Mouse (Mus musculus): ENCODE data around the gene Orc3. TPM values are rescaled to one million over a fixed set of nuclear protein-coding genes. Genes with fewer than 3 reads are reported as not detected.
A peak's percentile ranks its signal among the peaks of the same experiment; 100 is the strongest.

The Orc3 gene
- polyA plus RNA-seq (2016; fragmentation: Nextera tagmentation; extraction: Ambion mirVana), result 92.7 and 101 TPM in 2 replicates

DNA sequence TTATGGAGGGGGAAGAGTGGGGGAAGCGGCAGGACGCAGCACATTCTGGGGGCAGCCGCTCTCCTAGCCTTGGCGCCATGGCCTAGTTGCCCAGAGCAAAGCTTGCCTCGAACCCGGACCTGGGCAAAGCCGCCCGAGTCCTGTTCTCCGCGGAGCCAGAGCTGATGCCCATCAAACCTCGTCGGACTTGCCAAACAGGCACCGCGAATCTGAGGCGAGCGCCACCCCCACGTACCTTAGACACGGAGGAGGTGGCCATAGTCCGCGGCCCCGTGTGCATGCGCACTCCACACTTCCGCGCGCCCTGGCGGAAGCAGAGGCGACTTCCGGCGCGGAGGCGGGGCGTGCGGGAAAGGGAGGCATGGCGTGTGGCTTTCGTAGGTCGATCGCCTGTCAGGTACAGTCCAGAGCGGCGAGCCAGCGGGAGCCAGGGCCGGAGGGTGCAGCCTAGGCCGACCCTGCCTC lies at the start of gene Orc3, which contains the start of gene Rars2:
Gene Orc3, minus strand, starts transcription at position 315 of the 465 bp plus-strand sequence.
Gene Rars2, plus strand, starts transcription at position 328 of the 465 bp plus-strand sequence.
- peak; percentile 99 for ATAC-seq (ENCODE audit: low FRiP score, low read depth)
- Histone ChIP-seq H3K4me1 (peaks cover 24% of the 10 kb centered on the region), H3K4me3 (peak within 1 kb of the TSS; percentile 77), H3K36me3 (peaks cover 1% of the 10 kb centered on the region; the same call in 1 of the 2 replicates), H3K27ac (peak within 1 kb of the TSS; percentile 64), H3K9me3 (no peaks in the 10 kb centered on the region), H3K4me2 (replicated peaks) (peak within 1 kb of the TSS; percentile 88), H3K9ac (peak within 1 kb of the TSS; percentile 83), H3K27me3 (replicated peaks) (no peaks in the 10 kb centered on the region)
- WGBS, result 1% methylated on average over 42 of the region's 42 CpGs

- no peak for ATAC-seq (ENCODE audit: low FRiP score, low read depth)
- WGBS, result 89% methylated on average over 6 of the region's 6 CpGs
- no peaks in the 10 kb centered on the region for H3K27me3 ChIP-seq (replicated peaks)
- H3K4me1 ChIP-seq, result no peaks in the 10 kb centered on the region
- no peak overlapping the region for H3K9ac ChIP-seq
- peaks cover 79% of the 10 kb centered on the region for H3K36me3 ChIP-seq
- no peak overlapping the region for H3K4me2 ChIP-seq (replicated peaks)
- H3K27ac ChIP-seq, result no peak overlapping the region
- H3K4me3 ChIP-seq, result no peak overlapping the region
- H3K9me3 ChIP-seq, result no peaks in the 10 kb centered on the region
These were observed 47.2 kb upstream of the Orc3 start for GRCm38 (mm10) chr4:34661927-34662326.

DNA sequence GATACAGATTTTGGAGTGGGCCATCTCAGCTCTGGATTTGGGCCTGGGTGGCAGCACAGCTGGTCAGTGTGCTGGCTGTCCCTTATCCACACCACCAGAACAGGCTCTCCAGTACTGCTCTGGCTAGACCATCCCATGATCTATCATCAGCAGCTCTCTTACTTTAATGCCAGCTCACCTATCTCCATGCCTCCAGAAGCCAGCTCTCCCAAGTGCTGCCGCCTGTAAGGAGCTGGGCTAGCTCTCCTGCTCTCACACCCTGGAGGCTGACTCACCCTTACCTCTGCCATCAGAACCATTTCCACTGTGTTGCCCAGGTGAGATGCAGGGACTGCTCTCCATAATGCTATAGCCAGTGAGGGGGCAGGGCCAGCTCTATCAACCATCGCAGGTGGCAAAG lies 46.8 kb upstream of the Orc3 start:
- Histone ChIP-seq H3K27me3 (replicated peaks) (no peaks in the 10 kb centered on the region), H3K4me3 (no peak overlapping the region), H3K36me3 (peaks cover 81% of the 10 kb centered on the region), H3K4me2 (replicated peaks) (no peak overlapping the region), H3K27ac (no peak overlapping the region), H3K9ac (no peak overlapping the region), H3K9me3 (no peaks in the 10 kb centered on the region), H3K4me1 (no peaks in the 10 kb centered on the region)
- ATAC-seq (ENCODE audit: low FRiP score, low read depth), result no peak
- WGBS, result 94% methylated on average over 2 of the region's 2 CpGs

DNA sequence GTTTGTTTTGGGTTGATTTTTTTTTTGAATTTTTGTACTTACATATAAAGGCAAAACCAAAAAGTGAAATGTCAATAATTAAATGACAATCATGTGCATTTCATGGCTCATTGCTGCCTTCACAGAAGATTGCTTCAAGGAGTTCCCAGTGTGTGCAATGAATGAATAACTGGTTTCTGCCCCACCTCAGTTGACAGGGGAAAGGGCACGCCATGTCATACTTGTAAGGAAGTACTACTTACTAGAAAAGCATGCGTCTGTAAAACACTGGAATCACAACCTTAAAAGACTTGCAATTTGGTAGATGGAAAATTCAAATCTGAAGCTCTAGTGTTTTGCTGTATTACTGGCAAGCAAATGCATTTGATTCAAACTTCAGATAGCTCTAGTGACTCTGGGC lies 44.3 kb upstream of the Orc3 start:
- H3K9ac ChIP-seq, result no peak overlapping the region
- H3K4me1 ChIP-seq, result no peaks in the 10 kb centered on the region
- no peaks in the 10 kb centered on the region for H3K9me3 ChIP-seq
- 88% methylated on average over 2 of the region's 2 CpGs for WGBS
- H3K36me3 ChIP-seq, result peaks cover 79% of the 10 kb centered on the region
- H3K27ac ChIP-seq, result no peak overlapping the region
- no peak for ATAC-seq (ENCODE audit: low FRiP score, low read depth)
- H3K4me3 ChIP-seq, result no peak overlapping the region
- no peaks in the 10 kb centered on the region for H3K27me3 ChIP-seq (replicated peaks)
- H3K4me2 ChIP-seq (replicated peaks), result no peak overlapping the region

DNA sequence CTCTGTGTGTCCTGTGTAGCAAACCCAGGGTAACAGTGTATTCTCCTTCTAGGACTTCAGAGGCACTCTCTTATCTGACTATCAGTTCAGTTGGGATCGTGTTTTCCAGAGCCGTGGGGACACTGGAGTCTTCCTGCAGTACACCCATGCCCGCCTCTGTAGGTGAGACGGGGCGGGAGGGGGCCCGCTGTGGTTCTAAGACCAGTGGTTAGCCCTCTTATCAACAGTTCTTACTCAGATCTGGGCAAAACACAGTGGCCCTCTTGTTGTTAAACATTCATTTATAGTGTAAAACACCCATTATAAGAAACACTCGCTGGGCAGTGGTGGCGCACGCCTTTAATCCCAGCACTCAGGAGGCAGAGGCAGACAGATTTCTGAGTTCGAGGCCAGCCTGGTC lies 41.4 kb upstream of the Orc3 start:
- ATAC-seq (ENCODE audit: low FRiP score, low read depth), result no peak
- H3K9me3 ChIP-seq, result no peaks in the 10 kb centered on the region
- 96% methylated on average over 10 of the region's 10 CpGs for WGBS

GRCm38 (mm10) chr4:34653179-34653578 lies 38.4 kb upstream of the Orc3 start:
- no peak for ATAC-seq (ENCODE audit: low FRiP score, low read depth)
- 94% methylated on average over 7 of the region's 7 CpGs for WGBS
- Histone ChIP-seq H3K36me3 (peaks cover 43% of the 10 kb centered on the region), H3K9ac (no peak overlapping the region), H3K27me3 (replicated peaks) (no peaks in the 10 kb centered on the region), H3K4me3 (no peak overlapping the region), H3K4me2 (replicated peaks) (no peak overlapping the region), H3K27ac (no peak overlapping the region), H3K9me3 (no peaks in the 10 kb centered on the region), H3K4me1 (no peaks in the 10 kb centered on the region)

More for the DNA sequence above, 41.4 kb upstream of the Orc3 start:
- Histone ChIP-seq H3K4me1 (no peaks in the 10 kb centered on the region), H3K4me2 (replicated peaks) (no peak overlapping the region), H3K4me3 (no peak overlapping the region), H3K27ac (no peak overlapping the region), H3K27me3 (replicated peaks) (no peaks in the 10 kb centered on the region), H3K9ac (no peak overlapping the region), H3K36me3 (peaks cover 64% of the 10 kb centered on the region)

- no peak overlapping the region for H3K4me2 ChIP-seq (replicated peaks)
- ATAC-seq (ENCODE audit: low FRiP score, low read depth), result no peak
- no peak overlapping the region for H3K4me3 ChIP-seq
- H3K9me3 ChIP-seq, result no peaks in the 10 kb centered on the region
- no peak overlapping the region for H3K9ac ChIP-seq
- H3K4me1 ChIP-seq, result no peaks in the 10 kb centered on the region
- H3K27me3 ChIP-seq (replicated peaks), result no peaks in the 10 kb centered on the region
- no peak overlapping the region for H3K27ac ChIP-seq
- H3K36me3 ChIP-seq, result peaks cover 53% of the 10 kb centered on the region
These were observed 30.0 kb upstream of the Orc3 start for GRCm38 (mm10) chr4:34644779-34645178.

DNA sequence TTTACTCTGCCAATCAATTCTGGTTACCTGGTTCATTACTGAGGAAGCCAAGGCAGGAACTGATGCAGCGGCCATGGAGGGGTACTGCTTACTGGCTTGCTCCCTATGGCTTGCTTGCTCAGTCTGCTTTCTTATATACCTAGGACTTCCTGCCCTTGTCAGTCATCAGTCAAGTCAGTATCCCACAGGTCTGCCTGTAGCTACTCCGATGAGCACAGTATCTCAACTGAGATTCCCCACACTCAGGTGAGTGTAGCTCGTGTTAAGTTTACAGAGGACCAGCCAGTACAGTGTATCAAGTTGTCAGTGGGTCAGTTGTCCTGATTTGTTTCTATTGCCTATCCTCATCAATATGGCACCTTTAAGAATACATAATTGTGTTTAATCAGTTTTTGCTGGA lies 26.0 kb upstream of the Orc3 start:
- no peak overlapping the region for H3K4me3 ChIP-seq
- no peaks in the 10 kb centered on the region for H3K9me3 ChIP-seq
- no peaks in the 10 kb centered on the region for H3K27me3 ChIP-seq (replicated peaks)
- H3K4me1 ChIP-seq, result no peaks in the 10 kb centered on the region
- H3K27ac ChIP-seq, result no peak overlapping the region
- H3K36me3 ChIP-seq, result peaks cover 31% of the 10 kb centered on the region
- WGBS, result 96% methylated on average over 3 of the region's 3 CpGs
- no peak for ATAC-seq (ENCODE audit: low FRiP score, low read depth)
- no peak overlapping the region for H3K4me2 ChIP-seq (replicated peaks)
- H3K9ac ChIP-seq, result no peak overlapping the region

DNA sequence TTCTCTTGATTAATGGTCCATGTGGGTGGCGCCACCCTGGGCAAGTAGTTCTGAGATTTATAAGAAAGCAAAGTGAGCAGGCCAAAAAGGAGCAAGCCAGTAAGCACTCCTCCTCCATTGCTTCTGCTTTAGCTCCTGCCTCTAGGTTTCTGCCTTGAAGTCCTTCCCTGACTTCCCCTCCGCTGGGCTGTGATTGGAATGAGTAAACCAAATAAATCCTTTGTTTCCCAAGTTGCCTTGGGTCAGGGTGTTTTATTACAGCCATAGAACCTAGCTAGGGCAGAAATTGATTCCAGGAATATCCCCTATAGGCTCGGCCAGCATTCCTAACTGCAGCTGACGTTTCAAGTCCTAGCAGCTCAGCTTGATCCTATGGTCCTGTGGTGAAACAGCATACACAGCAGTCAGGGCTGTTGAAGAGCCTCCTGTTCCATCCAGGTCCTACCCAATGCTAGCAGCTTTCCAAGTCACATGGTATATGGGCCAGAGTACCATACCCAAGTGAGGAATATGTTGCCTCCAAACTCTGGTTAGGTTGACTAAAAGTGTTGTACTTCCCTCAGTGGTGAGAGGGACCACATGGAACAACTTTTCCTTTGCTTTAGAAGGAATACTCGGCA lies 25.1 kb upstream of the Orc3 start:
- Histone ChIP-seq H3K4me2 (replicated peaks) (no peak overlapping the region), H3K9me3 (no peaks in the 10 kb centered on the region), H3K4me1 (no peaks in the 10 kb centered on the region), H3K36me3 (peaks cover 31% of the 10 kb centered on the region), H3K27me3 (replicated peaks) (no peaks in the 10 kb centered on the region), H3K4me3 (no peak overlapping the region), H3K27ac (no peak overlapping the region), H3K9ac (no peak overlapping the region)
- WGBS, result 71% methylated on average over 5 of the region's 5 CpGs
- ATAC-seq (ENCODE audit: low FRiP score, low read depth), result no peak

- H3K27me3 ChIP-seq (replicated peaks), result no peaks in the 10 kb centered on the region
- no peak for ATAC-seq (ENCODE audit: low FRiP score, low read depth)
- H3K9ac ChIP-seq, result no peak overlapping the region
- H3K9me3 ChIP-seq, result no peaks in the 10 kb centered on the region
- H3K27ac ChIP-seq, result no peak overlapping the region
- no peak overlapping the region for H3K4me3 ChIP-seq
- no peak overlapping the region for H3K4me2 ChIP-seq (replicated peaks)
- H3K36me3 ChIP-seq, result peaks cover 34% of the 10 kb centered on the region
- 92% methylated on average over 4 of the region's 4 CpGs for WGBS
- no peaks in the 10 kb centered on the region for H3K4me1 ChIP-seq
These were observed 23.1 kb upstream of the Orc3 start for GRCm38 (mm10) chr4:34637851-34638250.

- Histone ChIP-seq H3K9me3 (no peaks in the 10 kb centered on the region), H3K36me3 (peaks cover 34% of the 10 kb centered on the region), H3K27ac (no peak overlapping the region), H3K9ac (no peak overlapping the region), H3K4me2 (replicated peaks) (no peak overlapping the region), H3K4me3 (no peak overlapping the region), H3K27me3 (replicated peaks) (no peaks in the 10 kb centered on the region), H3K4me1 (no peaks in the 10 kb centered on the region)
- WGBS, result 92% methylated on average over 7 of the region's 7 CpGs
- ATAC-seq (ENCODE audit: low FRiP score, low read depth), result no peak
These were observed 22.6 kb upstream of the Orc3 start for GRCm38 (mm10) chr4:34637386-34637785.

GRCm38 (mm10) chr4:34636036-34636435 lies 21.3 kb upstream of the Orc3 start:
- Histone ChIP-seq H3K27ac (no peak overlapping the region), H3K27me3 (replicated peaks) (no peaks in the 10 kb centered on the region), H3K9me3 (no peaks in the 10 kb centered on the region), H3K4me1 (no peaks in the 10 kb centered on the region), H3K9ac (no peak overlapping the region), H3K4me2 (replicated peaks) (no peak overlapping the region), H3K36me3 (peaks cover 33% of the 10 kb centered on the region), H3K4me3 (no peak overlapping the region)
- WGBS, result 85% methylated on average over 5 of the region's 5 CpGs
- ATAC-seq (ENCODE audit: low FRiP score, low read depth), result no peak

DNA sequence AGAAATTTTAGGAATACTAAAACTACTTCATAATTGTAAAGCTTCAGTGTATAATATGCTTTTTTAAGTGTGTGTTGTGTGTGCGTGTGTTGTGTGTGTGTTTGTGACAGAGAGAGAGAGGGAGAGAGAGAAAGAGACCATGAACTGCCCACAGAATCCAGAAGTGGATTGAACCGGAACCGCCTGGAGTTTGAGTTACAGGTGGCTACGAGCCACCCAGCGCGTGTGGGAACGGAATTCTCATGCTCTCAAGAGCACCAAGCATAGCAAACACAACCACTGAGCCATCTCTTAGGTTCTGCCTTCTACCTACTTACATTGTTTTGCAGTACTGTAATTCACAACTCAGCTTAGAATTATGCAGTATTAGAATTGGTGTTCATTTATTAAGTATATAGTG lies 19.4 kb upstream of the Orc3 start:
- no peaks in the 10 kb centered on the region for H3K4me1 ChIP-seq
- no peak overlapping the region for H3K27ac ChIP-seq
- 95% methylated on average over 7 of the region's 7 CpGs for WGBS
- no peak overlapping the region for H3K4me3 ChIP-seq
- H3K36me3 ChIP-seq, result peaks cover 25% of the 10 kb centered on the region
- no peaks in the 10 kb centered on the region for H3K9me3 ChIP-seq
- H3K27me3 ChIP-seq (replicated peaks), result no peaks in the 10 kb centered on the region
- H3K9ac ChIP-seq, result no peak overlapping the region
- H3K4me2 ChIP-seq (replicated peaks), result no peak overlapping the region
- no peak for ATAC-seq (ENCODE audit: low FRiP score, low read depth)

All from neural tube, embryonic 12.5 days (tissue).